Mouse (Mus musculus): ENCODE measurements at regions not wholly inside any gene's neighbourhood (a gene's known extent, or its start where the extent isn't known, plus 50 kb on each side); places are given as distances from the start of the nearest gene placed in this dataset.

DNA sequence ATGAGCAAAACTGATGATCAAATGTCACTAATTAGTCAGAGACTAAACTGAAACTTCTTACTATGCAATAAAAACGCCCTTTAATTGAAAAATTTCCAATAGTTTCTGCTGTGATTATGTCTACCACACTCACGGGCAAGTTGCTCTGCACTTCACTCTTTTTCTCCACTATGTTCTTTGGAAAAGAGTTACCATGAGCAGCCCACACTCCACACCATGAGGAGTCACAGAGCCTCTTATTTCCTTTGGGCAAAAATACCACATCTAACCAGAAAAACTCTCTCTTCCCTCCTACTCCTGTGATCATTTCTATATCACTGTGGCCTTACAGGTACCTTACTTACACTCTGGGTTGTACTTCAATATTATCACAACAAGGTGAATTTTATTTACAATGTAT, 174.7 kb downstream of the Gm11361 start:
- DNase-seq: no peak

DNA sequence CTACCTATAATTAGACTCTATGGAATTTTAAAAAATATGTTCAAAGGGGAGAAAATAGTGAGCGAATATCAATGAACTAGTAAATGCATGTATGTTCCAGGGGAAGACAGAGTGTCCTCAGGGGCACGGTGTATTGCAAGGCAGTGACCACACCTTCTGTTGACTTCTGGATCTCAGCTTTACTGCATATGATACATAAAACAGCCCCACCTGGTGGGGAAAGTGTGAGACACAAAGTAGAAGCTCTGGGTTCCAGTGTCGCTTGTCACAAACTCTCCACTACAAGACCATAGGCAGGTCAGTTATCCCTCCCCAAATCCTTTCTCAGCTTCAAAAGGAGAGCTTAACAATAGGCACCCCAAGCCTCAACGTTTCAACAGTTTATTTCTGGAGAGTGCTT, 168.8 kb downstream of the Gm11361 start:
- peak in 1 of 2 experiments; percentile 14 for DNase-seq

DNA sequence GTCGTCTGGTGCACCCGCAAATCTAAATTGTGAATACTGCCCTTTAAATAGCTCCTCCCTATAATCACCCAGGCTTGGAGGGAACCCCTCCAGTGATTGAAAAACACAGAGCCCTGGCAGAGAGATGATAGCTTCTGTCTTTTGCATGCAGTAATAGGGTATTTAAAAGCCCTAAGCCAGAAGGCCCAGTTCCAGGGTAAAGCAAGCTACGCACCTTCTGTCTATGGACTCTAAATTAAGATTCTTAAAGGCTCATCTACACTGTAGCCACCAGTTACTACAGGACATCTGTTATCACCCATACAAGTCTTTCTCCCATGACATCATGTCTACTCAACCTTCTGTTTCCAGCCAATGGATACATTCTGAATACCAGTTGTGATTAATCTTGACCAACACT, 167.8 kb downstream of the Gm11361 start:
- DNase-seq: no peak

DNA sequence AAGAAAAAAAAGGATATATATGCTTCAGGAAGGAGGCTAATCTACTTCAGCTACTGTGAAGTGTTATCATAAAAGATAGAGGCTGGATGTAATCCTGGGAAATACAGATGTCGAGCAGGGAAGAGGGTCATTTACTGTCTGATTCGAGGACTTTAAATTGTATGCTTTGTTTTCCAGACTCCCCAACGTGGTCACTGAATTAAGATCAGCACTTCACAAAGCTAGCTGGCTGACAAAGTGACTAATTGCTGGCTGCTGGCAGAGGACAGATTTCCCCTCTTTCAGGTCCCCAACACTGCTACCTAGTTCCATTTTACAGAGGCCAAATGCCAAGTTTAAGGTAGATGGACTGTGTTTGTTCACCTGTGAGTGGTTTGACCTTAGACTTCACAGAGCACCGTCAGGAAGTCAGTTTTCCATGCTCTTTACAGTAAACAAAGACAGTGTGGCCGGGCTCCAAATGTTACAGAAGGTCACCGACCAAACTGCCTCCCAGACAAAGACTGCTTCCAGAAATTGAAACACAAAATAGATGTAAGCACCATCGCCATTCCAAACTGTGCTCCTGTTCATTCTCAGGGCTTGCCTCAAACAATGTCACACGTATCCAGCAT, 167.2 kb downstream of the Gm11361 start:
- no peak for DNase-seq

DNA sequence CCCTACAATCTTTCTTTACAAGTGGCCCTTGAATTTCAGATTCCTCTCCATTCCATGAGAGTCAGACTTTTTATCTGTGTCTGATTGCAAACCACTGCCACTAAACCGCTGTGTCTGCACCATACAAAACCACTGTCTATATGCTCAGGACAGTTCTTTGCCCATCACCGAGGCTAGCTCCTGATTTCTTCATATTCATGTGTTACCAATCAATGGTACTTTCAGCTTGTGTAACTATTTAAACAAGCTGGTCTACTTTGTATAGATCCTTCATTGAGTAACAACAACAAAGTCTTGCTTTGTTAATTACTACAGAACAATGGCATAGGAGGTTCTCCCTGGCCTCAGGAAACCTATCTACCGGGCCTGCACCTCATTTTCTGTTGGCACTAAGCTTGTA, 164.0 kb downstream of the Gm11361 start:
- no peak for DNase-seq

DNA sequence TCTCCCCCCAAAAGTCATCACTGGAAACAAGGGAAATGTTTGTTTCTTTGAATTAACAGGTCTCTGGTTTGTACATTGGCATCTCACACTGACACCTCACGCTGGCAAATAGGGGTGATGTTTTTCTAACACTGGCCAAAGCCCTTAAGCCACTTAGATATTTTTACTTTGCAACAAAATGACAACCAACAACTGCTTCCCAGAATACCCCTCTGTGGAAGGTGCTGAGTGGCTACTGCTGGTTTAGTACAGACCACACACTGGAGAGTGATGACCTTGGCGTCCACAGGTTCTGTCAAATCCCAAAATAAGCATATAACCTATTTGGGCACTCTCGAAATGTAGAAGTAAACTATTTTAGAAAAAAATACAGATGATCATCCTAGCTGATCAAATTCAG, 163.3 kb downstream of the Gm11361 start:
- no peak for DNase-seq

DNA sequence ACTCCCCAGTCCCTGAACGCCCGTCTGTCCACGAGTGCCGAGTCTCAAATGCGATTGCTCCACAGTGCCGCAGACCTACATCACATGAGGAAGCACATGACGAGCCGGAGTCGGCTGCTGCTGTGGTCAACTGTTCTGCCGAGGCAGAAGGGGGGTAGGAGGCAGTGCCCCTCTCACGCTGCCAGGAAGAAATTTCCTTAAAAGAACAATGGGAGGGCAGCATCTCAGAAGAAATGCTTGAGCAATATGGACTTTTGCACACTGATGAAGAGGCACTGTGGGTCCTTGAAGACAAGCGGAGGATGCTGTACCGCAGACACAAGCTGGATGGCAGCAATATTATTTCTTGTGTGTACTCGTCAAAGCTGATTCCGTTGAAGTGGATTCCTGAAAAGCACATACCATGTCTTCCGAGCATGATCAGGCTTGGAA, 162.6 kb downstream of the Gm11361 start:
- DNase-seq: peak; percentile 77 to 80

DNA sequence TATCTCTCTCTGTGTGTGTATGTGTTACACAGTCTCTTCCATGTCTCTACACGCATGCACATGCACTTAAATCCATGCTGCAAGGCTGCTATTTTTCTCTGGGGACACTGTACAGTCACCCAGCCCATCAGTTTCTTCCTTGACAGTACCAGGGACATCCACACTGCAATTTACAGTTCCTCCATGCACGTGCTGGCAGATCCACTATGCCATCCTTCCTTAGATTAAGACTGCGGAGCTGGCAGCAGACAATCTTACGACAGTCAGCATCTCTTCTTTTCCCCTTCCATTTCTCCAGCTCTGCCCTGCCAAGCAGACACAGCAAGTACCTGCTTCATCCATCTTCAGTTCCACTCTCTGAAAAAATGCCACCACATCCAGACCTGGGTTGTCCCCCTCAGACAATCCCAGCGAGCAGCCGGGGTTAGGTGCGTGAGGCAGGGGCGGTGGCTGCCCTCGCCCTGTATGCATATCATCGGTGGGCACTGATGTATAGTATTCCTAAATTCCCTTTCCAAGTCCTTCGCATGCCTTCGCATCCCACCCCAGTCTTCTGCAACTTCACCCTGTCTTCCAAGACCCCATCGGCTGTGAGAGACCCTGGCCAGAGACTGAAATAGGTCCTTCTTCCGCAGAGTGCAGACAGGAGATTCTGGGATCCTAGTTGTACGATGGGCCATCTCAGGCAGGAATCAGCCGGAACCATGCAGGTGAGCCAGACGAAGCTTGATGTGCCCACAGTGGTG, 161.8 kb downstream of the Gm11361 start:
- DNase-seq: peak; percentile 37 to 40

DNA sequence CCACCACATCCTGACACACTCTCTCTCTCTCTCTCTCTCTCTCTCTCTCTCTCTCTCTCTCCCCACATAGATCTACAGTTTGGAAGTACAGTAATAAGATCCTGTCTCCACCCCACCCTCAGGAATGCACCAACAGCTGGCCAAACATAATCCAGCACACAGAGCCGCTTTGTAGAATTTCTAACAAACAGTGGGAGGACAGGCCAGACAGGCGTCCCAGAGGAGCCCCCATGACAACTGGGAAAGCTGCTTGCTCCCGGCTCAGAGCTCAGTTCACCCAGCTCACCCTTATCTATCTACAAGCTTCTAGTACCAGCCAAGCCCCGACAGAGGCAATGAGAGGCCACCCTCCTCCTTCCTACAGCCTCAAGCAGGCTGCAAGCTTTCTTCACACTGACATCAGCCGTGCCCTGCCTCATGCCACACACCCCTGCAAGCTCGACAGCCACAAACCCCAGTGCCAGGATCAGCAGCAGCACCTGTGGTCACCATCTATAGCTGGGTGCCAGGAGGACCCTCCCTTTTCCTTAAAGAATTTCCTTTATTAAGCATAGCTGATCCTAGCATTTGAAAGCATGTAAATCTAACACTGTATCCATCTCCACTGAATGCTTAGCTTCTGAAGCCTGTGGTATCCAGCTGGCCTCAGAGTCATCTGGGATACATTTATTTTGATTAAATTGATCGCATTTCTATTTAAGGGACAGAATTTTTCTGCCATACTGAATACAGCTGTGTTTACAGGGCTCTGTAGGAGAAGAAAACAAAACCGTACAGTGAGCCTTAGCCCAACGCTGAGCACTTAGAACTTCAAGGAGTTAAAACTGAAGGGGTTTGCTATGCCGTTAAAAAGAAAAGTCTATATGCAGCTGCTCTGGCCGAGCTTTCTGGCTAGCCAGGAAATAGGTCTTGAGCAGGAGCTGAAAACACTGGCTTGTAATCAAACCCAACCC, 160.9 kb downstream of the Gm11361 start:
- DNase-seq: peak; percentile 44 to 54

DNA sequence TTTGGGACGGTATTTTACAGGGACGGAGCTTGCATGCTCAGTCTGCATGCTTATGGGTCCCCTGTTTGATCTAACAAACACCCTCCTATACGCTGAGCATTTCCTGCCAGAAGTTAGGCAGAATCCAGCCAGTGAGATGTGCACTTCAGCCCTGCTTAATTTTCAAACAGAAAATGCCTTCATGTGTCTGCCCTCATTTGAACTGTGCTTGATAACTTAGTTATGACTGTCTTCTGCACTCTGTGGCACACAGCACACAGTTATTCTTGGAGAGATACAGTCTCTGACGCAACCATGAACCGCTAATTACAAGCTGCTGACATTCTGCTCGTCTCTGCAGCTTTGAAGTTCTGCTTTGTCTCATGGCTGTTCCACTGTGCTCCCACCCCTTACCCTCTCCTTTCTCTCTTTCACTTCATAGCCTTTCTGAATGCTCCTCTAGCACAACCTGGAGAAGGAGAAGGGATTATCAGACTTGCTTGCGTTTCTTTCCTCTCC, 160.2 kb downstream of the Gm11361 start:
- peak; percentile 28 to 47 for DNase-seq

DNA sequence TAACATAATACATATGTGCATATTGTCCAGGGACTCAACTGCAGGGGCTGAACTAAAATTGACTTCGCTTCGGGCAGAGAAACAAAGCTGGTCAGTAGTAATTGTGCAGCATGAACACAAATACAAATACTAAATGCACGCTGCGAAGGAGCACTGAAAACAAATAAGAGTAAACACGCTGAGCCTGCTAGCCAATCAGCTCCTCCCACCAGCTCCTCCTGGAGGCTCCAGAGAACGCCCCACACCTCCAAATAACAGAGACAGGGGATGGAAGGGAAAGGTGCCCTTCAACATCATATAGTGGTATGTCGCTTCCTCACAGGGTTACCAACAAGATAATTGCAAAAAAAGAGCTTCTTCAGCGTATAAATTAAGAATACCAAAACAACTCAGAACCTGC, 159.6 kb downstream of the Gm11361 start:
- peak; percentile 55 to 66 for DNase-seq

DNA sequence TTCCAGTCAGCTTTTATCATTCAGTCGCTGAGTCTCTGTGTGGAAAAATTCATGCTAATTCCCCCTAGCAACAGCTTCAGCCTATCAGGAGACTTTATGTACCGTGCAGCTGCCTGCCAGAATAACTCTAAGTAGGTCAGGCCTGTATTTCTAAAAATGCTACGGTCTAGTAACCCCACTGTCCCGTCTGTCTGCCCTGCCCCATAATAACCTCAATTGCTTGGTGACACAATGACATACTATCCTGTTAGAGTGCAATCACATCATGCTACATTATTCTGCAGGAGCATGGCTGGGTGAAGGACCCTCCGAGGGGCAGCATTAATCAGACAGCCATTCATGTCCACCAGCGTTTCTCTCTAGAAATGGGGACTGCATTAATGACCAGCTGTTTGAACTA, 158.9 kb downstream of the Gm11361 start:
- DNase-seq: peak; percentile 58

DNA sequence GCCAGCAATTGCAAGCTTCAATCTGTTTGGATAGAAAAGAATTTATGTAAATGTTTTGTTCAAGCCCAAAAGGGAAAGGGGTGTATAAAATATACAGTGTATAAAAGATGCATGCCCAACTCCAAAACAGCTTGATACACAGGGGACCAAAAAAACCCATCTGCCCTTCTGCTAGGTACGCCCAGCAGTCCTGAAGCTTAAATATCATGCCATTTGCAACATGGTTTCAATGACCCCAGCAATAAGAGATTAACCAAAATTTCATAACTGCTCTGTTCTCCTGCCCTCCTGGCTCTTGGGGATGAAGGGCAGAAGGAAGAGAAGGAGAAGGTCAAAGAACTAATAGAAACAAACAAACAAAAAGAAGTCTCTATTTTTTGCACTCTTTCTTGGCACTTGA, 158.4 kb downstream of the Gm11361 start:
- DNase-seq: peak in 1 of 2 experiments; percentile 21

DNA sequence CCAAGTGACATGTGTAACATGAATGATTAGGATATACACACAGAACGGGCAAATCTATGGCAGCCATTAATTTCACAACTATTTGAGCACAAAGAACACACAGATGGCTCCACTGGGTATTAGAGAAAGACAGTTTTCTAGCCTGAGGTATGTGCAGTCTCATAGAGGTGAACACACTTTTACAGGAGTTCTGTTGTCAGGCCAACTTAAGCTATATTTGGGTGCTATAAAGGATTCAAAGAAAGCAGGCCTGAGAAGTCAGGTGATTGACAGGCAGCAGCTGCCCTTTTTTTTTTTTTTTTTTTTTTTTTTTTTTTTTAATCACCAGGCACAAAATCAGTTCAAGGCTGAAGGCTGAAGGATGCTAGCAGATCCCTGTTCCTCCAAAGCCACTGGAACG, 153.0 kb downstream of the Gm11361 start:
- DNase-seq: no peak

DNA sequence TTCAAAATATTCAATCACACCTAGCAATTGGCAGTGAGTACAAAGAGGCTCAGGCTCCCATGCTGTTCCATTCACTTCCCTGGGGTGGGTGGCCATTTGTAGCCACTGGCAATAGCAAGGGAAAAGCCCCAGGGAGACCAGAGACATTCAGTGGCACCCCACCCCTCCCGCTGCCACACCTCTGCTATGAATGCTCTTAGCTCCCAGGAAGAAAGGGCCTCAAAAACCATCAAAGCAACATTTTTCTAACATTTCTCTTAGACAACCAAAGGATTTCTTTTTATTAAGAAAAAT, 152.2 kb downstream of the Gm11361 start:
- DNase-seq: no peak

DNA sequence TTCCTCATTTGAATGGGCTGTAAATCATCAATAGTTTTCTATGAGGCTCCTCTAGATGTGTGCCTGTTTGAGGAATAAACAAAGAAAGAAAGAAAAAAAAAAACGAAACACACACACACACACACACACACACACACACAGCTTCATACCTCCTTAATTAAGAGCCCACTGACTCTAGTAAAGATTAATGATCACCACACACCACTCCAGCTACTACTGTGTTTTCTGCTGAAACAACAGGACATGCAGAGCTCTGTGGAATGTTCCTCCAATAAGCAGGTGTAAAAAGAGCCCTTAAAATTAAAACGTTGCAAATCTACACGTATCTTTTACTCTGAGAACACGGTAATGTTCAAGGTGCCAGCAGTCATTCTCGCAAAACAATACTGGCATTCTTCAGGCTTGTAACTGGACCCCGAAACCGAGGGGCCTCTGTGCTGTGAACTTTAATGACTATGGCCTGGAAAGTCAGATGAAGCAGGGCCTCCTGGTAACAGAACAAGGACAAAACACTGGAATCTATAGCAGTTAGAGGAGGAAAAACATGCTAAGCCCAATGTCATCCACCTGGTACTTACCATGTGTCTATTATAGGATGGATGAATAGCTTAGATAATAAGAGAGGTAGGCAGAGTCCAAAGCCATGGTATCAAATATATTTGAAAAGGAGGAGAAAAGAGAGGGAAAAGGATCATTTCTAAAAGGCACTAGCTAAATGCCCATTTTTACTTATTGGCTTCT, 151.7 kb downstream of the Gm11361 start:
- no peak for DNase-seq

DNA sequence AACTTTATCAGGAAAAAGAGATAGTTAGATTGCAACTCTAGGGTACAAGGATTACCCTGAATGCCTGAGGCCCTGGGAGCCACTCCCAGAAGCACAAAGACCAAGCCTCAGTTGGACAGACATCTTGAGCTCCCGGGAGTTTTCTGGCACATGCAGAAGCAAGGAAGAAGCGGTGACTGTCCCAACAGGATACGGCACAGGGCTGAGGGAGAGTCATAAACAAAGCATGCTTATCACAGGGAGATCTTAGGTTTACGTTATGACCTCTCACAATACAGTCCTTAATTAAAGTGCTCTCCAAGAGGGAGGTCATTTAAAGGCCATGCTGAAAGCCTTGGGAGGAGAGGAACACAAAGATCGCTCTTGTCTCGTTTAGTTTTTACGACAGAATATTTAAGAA, 143.1 kb downstream of the Gm11361 start:
- no peak for DNase-seq

Data from cerebellum, postnatal 25 days (tissue).